Mouse (Mus musculus): Measurements from ENCODE around the gene Adam1b. TPM values are rescaled to one million over a fixed set of nuclear protein-coding genes. Genes with fewer than 3 reads are reported as not detected.

Gene Adam1b
- polyA plus RNA-seq (2012; rRNA removed) (not detected in 2 replicates), polyA plus RNA-seq (2014; fragmentation: Nextera tagmentation; extraction: Ambion mirVana) (0.18 TPM in 1 of 2 replicates, not detected in the other)

GRCm38 (mm10) chr5:121503231-121503630 is at the start of gene Adam1b:
TSS of gene Adam1b (minus strand) at chr5:121503435.
- Histone ChIP-seq H3K27ac (replicated peaks; ENCODE audit: low read depth, low read length) (no peak within 1 kb of the TSS), H3K27me3 (ENCODE audit: control insufficient read depth, insufficient read depth, low read length) (no peaks in the 10 kb centered on the region), H3K9me3 (ENCODE audit: control insufficient read depth, low read length) (no peaks in the 10 kb centered on the region), H3K4me1 (ENCODE audit: control insufficient read depth, insufficient read depth, low read length) (no peaks in the 10 kb centered on the region), H3K4me2 (replicated peaks; ENCODE audit: low read depth, low read length, severe bottlenecking) (no peak within 1 kb of the TSS), H3K4me3 (replicated peaks; ENCODE audit: low read length) (no peak within 1 kb of the TSS), H3K36me3 (ENCODE audit: control insufficient read depth, insufficient read depth, low read length) (no peaks in the 10 kb centered on the region), H3K9ac (ENCODE audit: low read depth, low read length, severe bottlenecking) (no peak within 1 kb of the TSS)
- DNase-seq (ENCODE audit: low spot score) (no peak), ATAC-seq (ENCODE audit: low FRiP score, low read depth) (no peak)
- WGBS: 81% methylated on average over 3 of the region's 3 CpGs
- no peak for TF ChIP-seq POLR2A (IDR thresholded peaks at IDR 0.05; ENCODE audit: borderline replicate concordance, extremely low read depth, insufficient read depth, insufficient read length)

GRCm38 (mm10) chr5:121549196-121549595 is 46.0 kb upstream of the Adam1b start:
- DNase-seq (ENCODE audit: low spot score) (no peak), ATAC-seq (ENCODE audit: low FRiP score, low read depth) (no peak)
- Histone ChIP-seq H3K27ac (replicated peaks; ENCODE audit: low read depth, low read length) (no peak overlapping the region), H3K4me2 (replicated peaks; ENCODE audit: low read depth, low read length, severe bottlenecking) (no peak overlapping the region), H3K9ac (ENCODE audit: low read depth, low read length, severe bottlenecking) (no peak overlapping the region), H3K9me3 (ENCODE audit: control insufficient read depth, low read length) (0 out of 2 replicates have a peak, but pooled peaks cover 3% of the 10 kb centered on the region), H3K27me3 (ENCODE audit: control insufficient read depth, insufficient read depth, low read length) (no peaks in the 10 kb centered on the region), H3K4me1 (ENCODE audit: control insufficient read depth, insufficient read depth, low read length) (peaks cover 11% of the 10 kb centered on the region), H3K4me3 (replicated peaks; ENCODE audit: low read length) (no peak overlapping the region), H3K36me3 (ENCODE audit: control insufficient read depth, insufficient read depth, low read length) (no peaks in the 10 kb centered on the region)
- no peak for TF ChIP-seq POLR2A (IDR thresholded peaks at IDR 0.05; ENCODE audit: borderline replicate concordance, extremely low read depth, insufficient read depth, insufficient read length)
- 83% methylated on average over 7 of the region's 7 CpGs for WGBS

GRCm38 (mm10) chr5:121547084-121547483 is 43.8 kb upstream of the Adam1b start:
- H3K4me3 ChIP-seq (replicated peaks; ENCODE audit: low read length): no peak overlapping the region
- TF ChIP-seq POLR2A (IDR thresholded peaks at IDR 0.05; ENCODE audit: borderline replicate concordance, extremely low read depth, insufficient read depth, insufficient read length): no peak
- ATAC-seq (ENCODE audit: low FRiP score, low read depth) (no peak), DNase-seq (ENCODE audit: low spot score) (no peak)
- peaks cover 12% of the 10 kb centered on the region for H3K4me1 ChIP-seq (ENCODE audit: control insufficient read depth, insufficient read depth, low read length)
- no peak overlapping the region for H3K4me2 ChIP-seq (replicated peaks; ENCODE audit: low read depth, low read length, severe bottlenecking)
- no peaks in the 10 kb centered on the region for H3K36me3 ChIP-seq (ENCODE audit: control insufficient read depth, insufficient read depth, low read length)
- no peaks in the 10 kb centered on the region for H3K27me3 ChIP-seq (ENCODE audit: control insufficient read depth, insufficient read depth, low read length)
- no peak overlapping the region for H3K9ac ChIP-seq (ENCODE audit: low read depth, low read length, severe bottlenecking)
- H3K9me3 ChIP-seq (ENCODE audit: control insufficient read depth, low read length): 0 out of 2 replicates have a peak, but pooled peaks cover 3% of the 10 kb centered on the region
- no peak overlapping the region for H3K27ac ChIP-seq (replicated peaks; ENCODE audit: low read depth, low read length)
- WGBS: 87% methylated on average over 3 of the region's 3 CpGs

GRCm38 (mm10) chr5:121546530-121546895 is 43.3 kb upstream of the Adam1b start:
- Histone ChIP-seq H3K4me2 (replicated peaks; ENCODE audit: low read depth, low read length, severe bottlenecking) (peak overlapping the region; percentile 61), H3K4me1 (ENCODE audit: control insufficient read depth, insufficient read depth, low read length) (peaks cover 12% of the 10 kb centered on the region), H3K4me3 (replicated peaks; ENCODE audit: low read length) (peak overlapping the region; percentile 97), H3K9me3 (ENCODE audit: control insufficient read depth, low read length) (0 out of 2 replicates have a peak, but pooled peaks cover 3% of the 10 kb centered on the region), H3K27me3 (ENCODE audit: control insufficient read depth, insufficient read depth, low read length) (no peaks in the 10 kb centered on the region), H3K27ac (replicated peaks; ENCODE audit: low read depth, low read length) (no peak overlapping the region), H3K9ac (ENCODE audit: low read depth, low read length, severe bottlenecking) (peak overlapping the region; percentile 98), H3K36me3 (ENCODE audit: control insufficient read depth, insufficient read depth, low read length) (no peaks in the 10 kb centered on the region)
- TF ChIP-seq POLR2A (IDR thresholded peaks at IDR 0.05; ENCODE audit: borderline replicate concordance, extremely low read depth, insufficient read depth, insufficient read length): no peak
- 37% methylated on average over 6 of the region's 6 CpGs for WGBS
- DNase-seq (ENCODE audit: low spot score) (peak; percentile 66), ATAC-seq (ENCODE audit: low FRiP score, low read depth) (no peak)

GRCm38 (mm10) chr5:121545793-121546529 is 42.7 kb upstream of the Adam1b start, which contains the start of gene Mapkapk5:
TSS of gene Mapkapk5 (minus strand) at chr5:121545905.
- Histone ChIP-seq H3K9me3 (ENCODE audit: control insufficient read depth, low read length) (0 out of 2 replicates have a peak, but pooled peaks cover 3% of the 10 kb centered on the region), H3K4me1 (ENCODE audit: control insufficient read depth, insufficient read depth, low read length) (peaks cover 12% of the 10 kb centered on the region), H3K27me3 (ENCODE audit: control insufficient read depth, insufficient read depth, low read length) (no peaks in the 10 kb centered on the region), H3K9ac (ENCODE audit: low read depth, low read length, severe bottlenecking) (peak within 1 kb of the TSS; percentile 98), H3K27ac (replicated peaks; ENCODE audit: low read depth, low read length) (peak within 1 kb of the TSS; percentile 97), H3K36me3 (ENCODE audit: control insufficient read depth, insufficient read depth, low read length) (no peaks in the 10 kb centered on the region), H3K4me3 (replicated peaks; ENCODE audit: low read length) (peak within 1 kb of the TSS; percentile 97), H3K4me2 (replicated peaks; ENCODE audit: low read depth, low read length, severe bottlenecking) (peak within 1 kb of the TSS; percentile 87)
- DNase-seq (ENCODE audit: low spot score) (peak; percentile 97), ATAC-seq (ENCODE audit: low FRiP score, low read depth) (peak; percentile 97)
- TF ChIP-seq POLR2A (IDR thresholded peaks at IDR 0.05; ENCODE audit: borderline replicate concordance, extremely low read depth, insufficient read depth, insufficient read length): peak; percentile 81; the same call in 1 of the 2 replicates
- WGBS: 1% methylated on average over 55 of the region's 55 CpGs
